Mouse (Mus musculus): ENCODE results near the gene Mia3. TPM values are rescaled to one million over a fixed set of nuclear protein-coding genes. Genes with fewer than 3 reads are reported as not detected.

Mia3 gene
- polyA plus RNA-seq (2017; shearing (Covaris generic)), result 100 to 1,000 TPM; 123 to 134 TPM

GRCm38 (mm10) chr1:183369427-183370014 lies at the start of gene Mia3:
Gene Mia3 (minus strand): TSS chr1:183369553.

GRCm38 (mm10) chr1:183417873-183418272 lies 48.5 kb upstream of the Mia3 start, which contains the start of gene Hhipl2:
Gene Hhipl2 (plus strand): TSS chr1:183418215.

DNA sequence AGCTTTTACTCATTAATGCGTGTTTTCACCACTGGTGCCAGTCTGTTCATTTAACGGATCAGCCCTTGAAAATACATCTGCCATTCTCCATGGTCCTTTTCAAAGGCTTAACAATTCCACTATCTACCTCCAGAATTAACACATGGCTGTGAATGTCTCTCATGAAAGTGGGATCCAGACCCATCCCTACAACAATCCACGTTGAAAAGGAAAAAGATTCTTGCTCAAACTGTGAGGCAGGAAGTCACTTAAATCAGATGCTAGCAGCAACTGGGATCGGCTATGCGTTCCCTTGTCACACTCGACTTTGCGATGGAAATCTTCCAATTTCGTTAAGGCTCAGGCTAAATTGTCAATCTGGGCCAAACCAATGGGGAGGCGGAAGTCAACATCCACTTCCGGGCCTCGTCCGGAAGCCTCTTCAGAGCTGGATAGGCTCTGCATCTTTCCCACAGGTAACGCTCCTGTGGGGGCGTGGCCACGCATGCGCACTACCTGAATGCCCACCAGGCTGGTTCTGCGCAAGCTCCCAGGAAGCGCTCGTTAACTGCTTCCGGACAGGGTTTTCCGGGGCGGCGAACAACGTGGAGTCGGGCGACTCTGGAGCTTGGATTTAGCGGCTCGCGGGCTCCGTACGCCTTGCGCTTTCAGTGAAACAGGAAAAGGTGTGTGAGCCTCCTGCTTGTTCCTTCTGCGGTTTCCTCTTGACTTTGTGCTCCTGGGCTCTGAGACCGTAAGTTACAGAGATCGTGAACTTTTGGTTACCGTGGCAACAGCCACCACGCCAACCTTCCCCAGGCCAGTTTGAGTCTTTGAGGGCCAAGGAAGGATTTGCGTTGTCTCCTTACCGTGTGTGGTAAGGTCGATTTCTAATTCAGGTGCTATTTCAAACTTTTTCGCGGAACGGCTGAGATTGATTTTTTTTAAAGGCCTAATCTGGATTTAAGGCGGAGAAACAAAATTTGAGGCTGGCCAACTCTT lies 19.4 kb upstream of the Mia3 start, which contains the start of gene Taf1a:
Gene Taf1a, plus strand, starts transcription at position 556 of the 981 bp plus-strand sequence.

DNA sequence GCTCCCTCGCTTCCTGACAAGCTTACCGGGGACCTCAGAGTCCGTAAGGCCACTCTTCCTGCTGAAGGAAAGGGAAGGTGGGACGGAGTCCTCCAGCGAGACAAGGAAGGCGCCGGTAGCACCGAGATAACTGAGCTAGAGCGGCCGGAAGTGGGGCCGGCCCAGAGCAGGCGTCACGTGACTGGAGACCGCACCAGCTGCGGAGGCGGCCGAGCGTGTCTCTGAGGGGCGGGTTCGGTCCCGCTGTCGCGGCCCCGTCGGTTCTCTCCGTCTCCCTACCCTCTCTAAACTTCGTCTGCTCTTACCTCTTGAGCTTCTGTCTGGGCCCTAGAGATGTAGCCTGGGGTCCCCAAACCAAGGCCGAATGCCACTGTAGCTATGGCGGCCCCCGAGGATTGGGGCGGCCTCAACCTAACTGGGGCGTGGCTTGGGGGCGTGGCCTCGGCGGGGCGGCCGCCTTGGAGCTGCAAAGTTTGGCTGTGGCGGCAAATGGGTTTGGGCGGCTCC lies 72.4 kb downstream of the Mia3 start, which contains the start of gene Brox:
Gene Brox, minus strand, starts transcription at position 393 of the 507 bp plus-strand sequence.

GRCm38 (mm10) chr1:183296465-183296864 lies 72.9 kb downstream of the Mia3 start, which contains the start of gene Aida:
Gene Aida (plus strand): TSS chr1:183296590.

Other genes starting within 250 kb of the Mia3 start
- 10 to 100 TPM; 16.5 to 25.1 TPM for gene Disp1, start 148.0 kb downstream of the Mia3 start, polyA plus RNA-seq (2017; shearing (Covaris generic))
- 10 to 100 TPM; 22.2 to 36.6 TPM for gene Aida, start 73.0 kb downstream of the Mia3 start, polyA plus RNA-seq (2017; shearing (Covaris generic))
- gene Brox, start 72.3 kb downstream of the Mia3 start, polyA plus RNA-seq (2017; shearing (Covaris generic)), result 10 to 100 TPM; 56.4 to 66.3 TPM
- gene Taf1a, start 19.4 kb upstream of the Mia3 start, polyA plus RNA-seq (2017; shearing (Covaris generic)), result 10 to 100 TPM; 14.0 to 21.6 TPM
- gene Hhipl2, start 48.7 kb upstream of the Mia3 start, polyA plus RNA-seq (2017; shearing (Covaris generic)), result under 1 TPM in 1 of 2 experiments, not detected in 1; 0.15 TPM